In the genomic region with DNA sequence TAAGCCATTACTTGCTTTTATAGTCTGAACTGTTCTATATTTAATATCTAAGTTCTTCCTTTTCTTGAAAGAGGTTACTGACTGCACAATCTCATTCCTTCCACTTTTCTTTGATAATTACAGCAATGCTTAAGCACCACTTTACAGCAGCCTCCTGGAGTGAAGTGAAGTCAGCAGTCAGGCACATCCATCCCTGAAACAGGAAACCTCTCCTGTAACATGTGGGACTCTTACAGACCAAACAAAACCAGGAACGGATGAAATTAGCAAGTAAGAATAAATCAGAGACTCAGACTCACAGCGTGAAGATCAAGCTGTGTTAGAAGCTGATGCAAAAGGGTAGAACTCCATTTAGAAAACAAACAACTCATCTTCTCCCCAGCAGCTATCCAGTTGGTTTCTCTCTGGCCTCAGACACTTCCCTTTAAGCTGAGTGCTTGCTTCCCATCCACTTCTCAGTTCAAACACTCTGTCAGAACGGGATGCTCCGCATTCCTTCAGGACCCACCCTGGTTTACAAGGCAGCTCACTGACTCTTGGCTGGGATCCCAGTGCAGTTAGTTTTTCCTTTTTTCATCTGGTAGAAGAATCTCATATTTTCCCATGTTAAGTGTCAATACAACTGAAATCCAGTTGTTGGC, we compare ENCODE assay signal across 9 mouse cellular contexts. TPM values are rescaled to one million over a fixed set of nuclear protein-coding genes. Genes with fewer than 3 reads are reported as not detected.
A peak's percentile ranks its signal among the peaks of the same experiment; 100 is the strongest.
DNase-seq lines count a peak whose midpoint lies in the region; ATAC-seq and TF ChIP-seq lines count a peak whose summit lies in the region.
"Had no signal": no experiment of that assay in that cellular context is flagged by ENCODE, and none has a peak within 500 bp of the region (broad histone marks: within the 10 kb centered on the region; RNA-seq: fewer than 3 reads in every experiment).

No protein-coding gene starts in this region.

- no peak for ATAC-seq in heart, embryonic 15.5 days (replicated peaks; ENCODE audit: insufficient number of reproducible peaks, insufficient read depth, low FRiP score, low read depth)
- ATAC-seq in embryonic facial prominence, embryonic 13.5 days (ENCODE audit: insufficient number of reproducible peaks, insufficient read depth, low FRiP score, low TSS enrichment, low read depth) = peak; percentile 48; the same call in 1 of the 2 replicates
- ATAC-seq in lung, embryonic 16.5 days (ENCODE audit: low read depth) = peak; percentile 96
- ATAC-seq in erythroid progenitor cell, adult 5-6 weeks (replicated peaks; ENCODE audit: low FRiP score, poor library complexity, severe bottlenecking) = no peak
- ATAC-seq in granulocyte monocyte progenitor cell, adult 5-6 weeks (replicated peaks; ENCODE audit: poor library complexity, severe bottlenecking) = no peak

- H3K4me1 ChIP-seq in heart, embryonic 15.5 days (replicated peaks) = peaks cover 7% of the 10 kb centered on the region
- peaks cover 8 to 52% of the 10 kb centered on the region in 2 experiments for H3K4me1 ChIP-seq in CH12.LX (ENCODE audit: control insufficient read depth in 1 of 2, insufficient read depth in 2 of 2)
- peaks cover 12% of the 10 kb centered on the region for H3K4me1 ChIP-seq in embryonic facial prominence, embryonic 13.5 days
- H3K4me1 ChIP-seq in lung, embryonic 16.5 days (replicated peaks; ENCODE audit: control insufficient read depth, insufficient read depth, low read length) = peaks cover 20% of the 10 kb centered on the region
- H3K4me1 ChIP-seq: midbrain, embryonic 10.5 days had no signal

- no peak overlapping the region for H3K9ac ChIP-seq in heart, embryonic 15.5 days
- no peak overlapping the region for H3K9ac ChIP-seq in CH12.LX (ENCODE audit: insufficient read depth, low read depth)
- H3K9ac ChIP-seq in embryonic facial prominence, embryonic 13.5 days = no peak overlapping the region
- H3K9ac ChIP-seq in lung, embryonic 16.5 days (ENCODE audit: low read length) = 0 out of 2 replicates have a peak overlapping the region, but pooled peaks have one; percentile 27

- H3K9me3 ChIP-seq in heart, embryonic 15.5 days (replicated peaks) = no peaks in the 10 kb centered on the region
- no peaks in the 10 kb centered on the region for H3K9me3 ChIP-seq in CH12.LX (replicated peaks; ENCODE audit: low read length)
- no peaks in the 10 kb centered on the region for H3K9me3 ChIP-seq in embryonic facial prominence, embryonic 13.5 days
- H3K9me3 ChIP-seq in lung, embryonic 16.5 days (ENCODE audit: control insufficient read depth, low read length) = no peaks in the 10 kb centered on the region
- H3K9me3 ChIP-seq: midbrain, embryonic 10.5 days had no signal

- no peak overlapping the region for H3K4me3 ChIP-seq in heart, embryonic 15.5 days
- H3K4me3 ChIP-seq in CH12.LX (replicated peaks in 1 of 3; ENCODE audit: low read depth in 2 of 3, low read length in 2 of 3, poor library complexity in 1 of 3) = no peak overlapping the region
- no peak overlapping the region for H3K4me3 ChIP-seq in embryonic facial prominence, embryonic 13.5 days
- no peak overlapping the region for H3K4me3 ChIP-seq in lung, embryonic 16.5 days (ENCODE audit: low read length)
- H3K4me3 ChIP-seq: midbrain, embryonic 10.5 days had no signal

- no peaks in the 10 kb centered on the region for H3K79me2 ChIP-seq in CH12.LX (replicated peaks; ENCODE audit: control insufficient read depth, extremely low read depth, insufficient read depth, poor library complexity, severe bottlenecking)

- no peak for DNase-seq in heart, adult 8-10 months (ENCODE audit: low spot score)
- no peak for DNase-seq in CH12.LX (ENCODE audit: extremely low read depth)
- no peak for DNase-seq in ovary, postnatal 10 days (ENCODE audit: low spot score)

- TF ChIP-seq EP300 in CH12.LX (IDR thresholded peaks at IDR 0.05; ENCODE audit: low read length) = no peak

- H3K27me3 ChIP-seq in heart, embryonic 15.5 days = no peaks in the 10 kb centered on the region
- H3K27me3 ChIP-seq in CH12.LX (replicated peaks) = no peaks in the 10 kb centered on the region
- H3K27me3 ChIP-seq in embryonic facial prominence, embryonic 13.5 days = no peaks in the 10 kb centered on the region
- no peaks in the 10 kb centered on the region for H3K27me3 ChIP-seq in lung, embryonic 16.5 days (ENCODE audit: control insufficient read depth, insufficient read depth, low read depth, low read length)

- TF ChIP-seq CTCF in CH12.LX (conservative IDR thresholded peaks at IDR 0.05 in 1 of 2, IDR thresholded peaks at IDR 0.05 in 1 of 2; ENCODE audit: low read depth in 2 of 2, low read length in 2 of 2) = no peak

- no peak for TF ChIP-seq RAD21 in CH12.LX (IDR thresholded peaks at IDR 0.05; ENCODE audit: low read depth, low read length)

- 25% methylated on average over 4 of the region's 4 CpGs for WGBS in heart, embryonic 15.5 days
- WGBS in embryonic facial prominence, embryonic 13.5 days = 22% methylated on average over 4 of the region's 4 CpGs
- 7% methylated on average over 4 of the region's 4 CpGs for WGBS in lung, embryonic 16.5 days

- no peak overlapping the region for H3K4me2 ChIP-seq in heart, embryonic 15.5 days
- no peak overlapping the region for H3K4me2 ChIP-seq in CH12.LX (ENCODE audit: insufficient read depth, low read depth, poor library complexity, severe bottlenecking)
- H3K4me2 ChIP-seq in embryonic facial prominence, embryonic 13.5 days = no peak overlapping the region
- peak overlapping the region; percentile 17 for H3K4me2 ChIP-seq in lung, embryonic 16.5 days (ENCODE audit: low read depth, low read length)

- H3K27ac ChIP-seq in heart, embryonic 15.5 days = peak overlapping the region; percentile 10; the same call in 1 of the 2 replicates
- 0 out of 2 replicates have a peak overlapping the region, but pooled peaks have one; percentile 31 for H3K27ac ChIP-seq in CH12.LX (ENCODE audit: insufficient read depth, low read depth)
- H3K27ac ChIP-seq in embryonic facial prominence, embryonic 13.5 days = peak overlapping the region; percentile 82
- H3K27ac ChIP-seq in lung, embryonic 16.5 days (ENCODE audit: low read length) = peak overlapping the region; percentile 90
- H3K27ac ChIP-seq: midbrain, embryonic 10.5 days had no signal

- in situ Hi-C loops in CH12.LX (cut with MboI; ENCODE audit: low pct_ligation_motif_present, low pct_unique_long_range_greater_than_20kb, low sequenced_read_pairs) = no loop called here

- H3K36me3 ChIP-seq in heart, embryonic 15.5 days = 0 out of 2 replicates have a peak, but pooled peaks cover 3% of the 10 kb centered on the region
- peaks cover 23 to 63% of the 10 kb centered on the region in 2 experiments for H3K36me3 ChIP-seq in CH12.LX (replicated peaks in 1 of 2; ENCODE audit: control insufficient read depth in 1 of 2, insufficient read depth in 1 of 2, low read length in 1 of 2)
- peaks cover 40% of the 10 kb centered on the region for H3K36me3 ChIP-seq in embryonic facial prominence, embryonic 13.5 days
- no peaks in the 10 kb centered on the region for H3K36me3 ChIP-seq in lung, embryonic 16.5 days (ENCODE audit: control insufficient read depth, insufficient read depth, low read length)

- dilution Hi-C loops in CH12.LX (cut with MboI; ENCODE audit: extremely low pct_ligation_motif_present, extremely low pct_unique_long_range_greater_than_20kb, low sequenced_read_pairs) = no loop called here

- no peak for TF ChIP-seq POLR2A in CH12.LX (IDR thresholded peaks at IDR 0.05; ENCODE audit: low read depth, low read length)

TF ChIP-seq in CH12.LX, 34 proteins besides CTCF, POLR2A, EP300 and RAD21:
- no peak for TF ChIP-seq E2F4 (IDR thresholded peaks at IDR 0.05; ENCODE audit: insufficient replicate concordance, low read depth, low read length)
- no peak for TF ChIP-seq POLR2AphosphoS2 (IDR thresholded peaks at IDR 0.05; ENCODE audit: low read depth, low read length)
- no peak for TF ChIP-seq CHD1 (IDR thresholded peaks at IDR 0.05; ENCODE audit: low read depth, low read length)
- TF ChIP-seq ZNF384 (IDR thresholded peaks at IDR 0.05; ENCODE audit: low read depth, low read length) = no peak
- no peak for TF ChIP-seq CHD2 (IDR thresholded peaks at IDR 0.05; ENCODE audit: low read length)
- TF ChIP-seq JUND (conservative IDR thresholded peaks at IDR 0.05; ENCODE audit: low read depth, low read length) = no peak
- no peak for TF ChIP-seq BHLHE40 (IDR thresholded peaks at IDR 0.05; ENCODE audit: low read depth, low read length)
- TF ChIP-seq NELFE (IDR thresholded peaks at IDR 0.05; ENCODE audit: low read depth, low read length) = no peak
- TF ChIP-seq ZMIZ1 (IDR thresholded peaks at IDR 0.05; ENCODE audit: low read depth, low read length) = no peak
- no peak for TF ChIP-seq JUN (IDR thresholded peaks at IDR 0.05; ENCODE audit: insufficient read depth, low read depth, low read length)
- TF ChIP-seq GABPA (IDR thresholded peaks at IDR 0.05; ENCODE audit: insufficient replicate concordance, low read depth, low read length) = no peak
- no peak for TF ChIP-seq ZKSCAN1 (IDR thresholded peaks at IDR 0.05; ENCODE audit: borderline replicate concordance, low read depth, low read length)
- TF ChIP-seq ETS1 (conservative IDR thresholded peaks at IDR 0.05; ENCODE audit: low read depth, low read length) = no peak
- TF ChIP-seq MXI1 (IDR thresholded peaks at IDR 0.05; ENCODE audit: low read depth, low read length) = no peak
- TF ChIP-seq ELF1 (IDR thresholded peaks at IDR 0.05; ENCODE audit: low read depth, low read length) = no peak
- TF ChIP-seq MYC (IDR thresholded peaks at IDR 0.05; ENCODE audit: low read depth, low read length) = no peak
- no peak for TF ChIP-seq HCFC1 (IDR thresholded peaks at IDR 0.05; ENCODE audit: low read depth, low read length)

RNA-seq across cellular contexts. Expression of gene Npnt, which starts 33.9 kb away (rescaled TPM):
- 11.4 and 21.9 TPM in 2 replicates for polyA plus RNA-seq in heart, embryonic 15.5 days (2015; fragmentation: Nextera tagmentation; extraction: Ambion mirVana)
- total RNA-seq in heart, adult 8-10 months (2022) = 1 to 10 TPM; 1.4 to 2.4 (median 1.9) TPM
- total RNA-seq in CH12.LX (2012; rRNA removed) = 0.50 and 1.0 TPM in 2 replicates
- total RNA-seq in CH12.LX (2014; rRNA removed) = 0.08 TPM in 1 of 2 replicates, not detected in the other
- polyA plus RNA-seq in CH12.LX (2012; ENCODE audit: insufficient read length, low read depth) = 0.20 and 0.23 TPM in 2 replicates
- 57.5 and 62.0 TPM in 2 replicates for polyA plus RNA-seq in embryonic facial prominence, embryonic 13.5 days (2015; fragmentation: Nextera tagmentation; extraction: Ambion mirVana)
- 135 and 143 TPM in 2 replicates for polyA plus RNA-seq in lung, embryonic 16.5 days (2015; fragmentation: Nextera tagmentation; extraction: Ambion mirVana)
- 0.72 TPM in 1 of 2 replicates, not detected in the other for total RNA-seq in erythroid progenitor cell, adult 5-6 weeks (2015; ENCODE audit: low replicate concordance)
- total RNA-seq in erythroid progenitor cell, adult 5-6 weeks (2017; ENCODE audit: low replicate concordance) = not detected in 2 replicates
- not detected in 2 replicates for total RNA-seq in granulocyte monocyte progenitor cell, adult 5-6 weeks (2014; fragmentation: Nextera tagmentation)
- not detected in 2 replicates for total RNA-seq in granulocyte monocyte progenitor cell, adult 5-6 weeks (2017)

Comparison
In these comparisons a context has a peak if more than half of its experiments do, and no peak if none do; other contexts are left out.
1. ATAC-seq: peak in embryonic facial prominence, embryonic 13.5 days (single experiment) and lung, embryonic 16.5 days (single experiment); none in heart, embryonic 15.5 days (single experiment), erythroid progenitor cell, adult 5-6 weeks (single experiment) and granulocyte monocyte progenitor cell, adult 5-6 weeks (single experiment).
2. H3K27ac ChIP-seq: peak in every context shown above with its lines; median percentile 90 in lung, embryonic 16.5 days; 82 in embryonic facial prominence, embryonic 13.5 days; 31 in CH12.LX; 10 in heart, embryonic 15.5 days.